Mouse (Mus musculus): ENCODE data around the gene Usp25. TPM values are rescaled to one million over a fixed set of nuclear protein-coding genes. Genes with fewer than 3 reads are reported as not detected.

Gene Usp25
- total RNA-seq, 2 experiments from 2014 or later, result 29.8 to 36.6 TPM

- DNase-seq (ENCODE audit: low spot score in 2 of 2), result no peak
- TF ChIP-seq CTCF (conservative IDR thresholded peaks at IDR 0.05), result no peak
- Histone ChIP-seq H3K4me3 (no peak overlapping the region), H3K27ac (no peak overlapping the region)
Observed at GRCm38 (mm10) chr16:77017931-77018330, 4.4 kb downstream of the Usp25 start.

GRCm38 (mm10) chr16:77020190-77020589 lies 6.7 kb downstream of the Usp25 start:
- peak overlapping the region; percentile 14; the same call in 1 of the 2 replicates for H3K27ac ChIP-seq
- peak; percentile 29 for TF ChIP-seq CTCF (conservative IDR thresholded peaks at IDR 0.05)
- no peak for DNase-seq (ENCODE audit: low spot score in 2 of 2)
- no peak overlapping the region for H3K4me3 ChIP-seq

DNA sequence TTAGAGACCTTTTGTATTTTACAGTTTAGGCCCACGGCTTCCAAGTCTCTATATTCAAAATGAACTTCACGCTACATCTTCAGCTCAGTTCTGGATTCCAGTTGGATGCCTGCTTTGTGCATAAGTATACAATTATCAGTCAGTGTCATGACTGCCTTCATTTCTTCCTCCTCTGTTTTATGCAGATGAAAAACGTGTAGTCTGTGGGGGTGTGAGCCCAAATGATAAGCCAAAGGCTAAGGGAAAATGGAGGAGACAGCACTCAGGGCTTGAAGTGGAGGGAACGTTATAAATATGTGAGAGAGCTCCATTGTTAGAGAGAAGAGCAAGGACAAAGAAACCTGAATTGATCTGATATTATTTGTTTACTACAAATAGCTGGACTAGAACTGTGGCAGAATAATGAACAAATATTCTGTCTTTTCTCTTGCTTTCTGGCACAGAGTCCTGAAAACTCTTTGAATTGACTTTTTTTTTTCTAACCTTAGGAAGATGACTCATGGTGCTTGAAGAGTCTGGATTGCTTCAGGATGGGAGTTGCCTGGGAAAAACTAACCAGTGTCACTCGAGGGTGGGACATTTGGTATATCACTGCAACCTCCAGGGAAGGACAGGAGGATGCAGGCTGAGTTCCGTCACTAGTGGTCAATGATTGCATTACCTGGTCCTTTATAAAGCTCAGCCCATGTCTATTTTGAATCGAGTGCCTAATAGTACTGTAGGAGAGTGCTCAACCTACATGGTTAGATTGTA lies 10.3 kb downstream of the Usp25 start:
- DNase-seq (ENCODE audit: low spot score in 2 of 2), result no peak
- no peak for TF ChIP-seq CTCF (conservative IDR thresholded peaks at IDR 0.05)
- no peak overlapping the region for H3K27ac ChIP-seq
- H3K4me3 ChIP-seq, result no peak overlapping the region

GRCm38 (mm10) chr16:77026099-77026498 lies 12.6 kb downstream of the Usp25 start:
- TF ChIP-seq CTCF (conservative IDR thresholded peaks at IDR 0.05), result no peak
- DNase-seq (ENCODE audit: low spot score in 2 of 2), result no peak
- peak overlapping the region; percentile 89; the same call in 1 of the 2 replicates for H3K27ac ChIP-seq
- H3K4me3 ChIP-seq, result no peak overlapping the region

DNA sequence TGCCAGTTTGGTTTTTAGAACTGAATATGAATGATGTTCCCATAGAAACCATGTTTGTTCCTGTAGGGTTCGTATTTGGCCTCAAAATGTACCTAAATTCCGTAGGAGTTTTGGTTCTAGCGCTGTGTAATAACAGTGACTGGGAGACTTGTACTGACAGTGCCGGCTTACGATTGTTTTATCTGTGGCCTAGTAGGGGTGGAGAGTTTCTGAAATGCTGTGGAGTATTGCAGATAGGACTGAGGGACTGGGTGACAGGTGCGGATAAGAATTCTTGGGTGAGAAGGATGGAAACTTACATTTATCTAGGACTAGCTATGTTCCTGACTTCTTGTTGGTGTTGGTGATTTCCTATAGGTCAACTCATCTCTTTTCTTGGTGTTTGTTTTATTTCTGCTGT lies 13.4 kb downstream of the Usp25 start:
- no peak for TF ChIP-seq CTCF (conservative IDR thresholded peaks at IDR 0.05)
- Histone ChIP-seq H3K4me3 (no peak overlapping the region), H3K27ac (peak overlapping the region; percentile 89)
- no peak for DNase-seq (ENCODE audit: low spot score in 2 of 2)

GRCm38 (mm10) chr16:77027976-77028686 lies 14.6 kb downstream of the Usp25 start:
- peak in 1 of 2 experiments; percentile 35 for DNase-seq (ENCODE audit: low spot score in 2 of 2)
- Histone ChIP-seq H3K4me3 (peak overlapping the region; percentile 36), H3K27ac (peak overlapping the region; percentile 89)
- TF ChIP-seq CTCF (conservative IDR thresholded peaks at IDR 0.05), result no peak

DNA sequence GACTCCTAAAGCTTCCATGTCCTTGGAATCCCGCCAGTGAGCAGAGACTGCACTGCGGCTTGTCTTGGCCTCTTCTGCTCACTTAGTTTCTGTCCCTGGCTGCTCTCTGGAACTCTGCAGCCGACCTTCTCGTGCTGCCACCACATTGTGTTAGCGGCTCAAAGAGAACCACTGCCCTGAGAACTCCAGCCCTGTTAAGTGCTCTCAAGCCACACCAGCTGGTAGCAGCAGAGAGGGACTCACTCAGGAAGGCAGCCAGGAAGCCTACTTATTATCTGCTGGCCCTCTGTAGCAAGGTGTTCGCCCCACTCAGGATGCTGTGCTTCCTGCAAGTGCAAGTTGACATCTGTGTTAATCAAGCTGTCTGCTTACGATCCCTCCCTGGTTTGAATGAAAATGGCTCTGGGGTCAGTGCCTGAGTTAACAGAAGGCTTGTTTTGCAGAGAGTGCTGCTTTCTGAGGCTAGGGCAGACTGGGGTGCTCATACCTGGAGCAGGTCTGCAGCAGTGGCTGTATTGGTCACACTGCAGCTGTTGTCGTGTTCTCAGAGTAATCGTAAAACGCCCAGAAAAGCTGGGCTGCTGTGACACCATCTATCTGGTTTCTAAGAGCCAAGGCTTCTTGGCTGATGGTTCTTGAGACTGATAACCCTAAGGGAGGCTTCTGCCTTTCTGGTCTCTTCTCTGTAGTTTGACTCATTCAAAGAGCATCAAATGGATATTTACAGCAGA lies 15.3 kb downstream of the Usp25 start:
- no peak for DNase-seq (ENCODE audit: low spot score in 2 of 2)
- Histone ChIP-seq H3K4me3 (peak overlapping the region; percentile 36), H3K27ac (peak overlapping the region; percentile 89)
- peak; percentile 19; the same call in 1 of the 2 replicates for TF ChIP-seq CTCF (conservative IDR thresholded peaks at IDR 0.05)

GRCm38 (mm10) chr16:77030435-77030834 lies 16.9 kb downstream of the Usp25 start:
- DNase-seq (ENCODE audit: low spot score in 2 of 2), result no peak
- no peak overlapping the region for H3K4me3 ChIP-seq
- no peak for TF ChIP-seq CTCF (conservative IDR thresholded peaks at IDR 0.05)
- H3K27ac ChIP-seq, result peak overlapping the region; percentile 89

DNA sequence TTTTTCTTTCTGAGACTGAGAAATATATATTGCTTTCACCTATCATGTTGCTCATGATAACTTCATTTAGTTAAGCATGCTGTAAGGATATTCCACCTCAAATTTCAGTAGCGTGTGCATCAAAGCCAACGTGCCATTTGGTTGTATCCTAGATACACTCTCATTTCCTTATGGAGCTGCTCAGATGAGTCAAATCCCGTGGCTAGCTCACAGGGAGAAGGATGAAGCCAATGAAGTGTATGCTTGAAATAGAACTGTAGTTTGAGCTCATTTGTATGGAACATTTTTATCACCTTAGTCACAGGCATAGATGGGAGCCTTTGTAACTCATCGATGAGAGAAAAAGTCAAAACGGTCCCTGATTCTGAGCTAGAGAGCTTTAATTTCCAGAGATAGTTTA lies 20.8 kb downstream of the Usp25 start:
- Histone ChIP-seq H3K4me3 (no peak overlapping the region), H3K27ac (peak overlapping the region; percentile 80)
- TF ChIP-seq CTCF (conservative IDR thresholded peaks at IDR 0.05), result no peak
- DNase-seq (ENCODE audit: low spot score in 2 of 2), result no peak

GRCm38 (mm10) chr16:77034751-77035150 lies 21.2 kb downstream of the Usp25 start:
- peak overlapping the region; percentile 80 for H3K27ac ChIP-seq
- TF ChIP-seq CTCF (conservative IDR thresholded peaks at IDR 0.05), result no peak
- no peak for DNase-seq (ENCODE audit: low spot score in 2 of 2)
- H3K4me3 ChIP-seq, result peak overlapping the region; percentile 2; the same call in 1 of the 2 replicates

DNA sequence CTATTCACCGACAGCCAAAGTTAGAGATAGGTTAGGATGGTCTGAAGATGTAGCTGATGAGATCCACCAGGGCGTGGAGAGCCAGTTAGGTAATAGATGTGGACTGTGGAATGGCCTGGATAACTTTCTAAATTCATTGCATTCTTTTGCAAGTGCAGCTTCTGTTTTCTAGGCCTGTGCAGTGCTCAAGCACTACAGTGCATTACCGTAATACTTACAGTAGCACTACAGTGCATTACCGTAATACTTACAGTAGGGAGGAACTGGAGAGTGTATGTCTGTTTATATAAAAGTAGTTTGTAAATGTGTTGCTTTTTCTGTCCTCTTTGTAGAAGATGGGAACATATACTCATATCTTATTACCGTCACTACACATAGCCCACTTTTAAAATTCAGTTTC lies 28.1 kb downstream of the Usp25 start:
- DNase-seq (ENCODE audit: low spot score in 2 of 2), result no peak
- TF ChIP-seq CTCF (conservative IDR thresholded peaks at IDR 0.05), result no peak
- no peak overlapping the region for H3K4me3 ChIP-seq
- no peak overlapping the region for H3K27ac ChIP-seq

- no peak overlapping the region for H3K27ac ChIP-seq
- no peak for TF ChIP-seq CTCF (conservative IDR thresholded peaks at IDR 0.05)
- no peak for DNase-seq (ENCODE audit: low spot score in 2 of 2)
- no peak overlapping the region for H3K4me3 ChIP-seq
Observed at GRCm38 (mm10) chr16:77043499-77043898, 30.0 kb downstream of the Usp25 start.

- H3K4me3 ChIP-seq, result no peak overlapping the region
- H3K27ac ChIP-seq, result no peak overlapping the region
- no peak for TF ChIP-seq CTCF (conservative IDR thresholded peaks at IDR 0.05)
- no peak for DNase-seq (ENCODE audit: low spot score in 2 of 2)
Observed at GRCm38 (mm10) chr16:77054184-77054583, 40.7 kb downstream of the Usp25 start.
